Mouse (Mus musculus) regulatory T cell (primary cell): Measurements from ENCODE around the gene Apc2.

Experiments
- in situ Hi-C: fragments of 300-600 bp; cut with MboI, MseI; formaldehyde crosslinking; loops from one replicate; pipeline ENCODE4 v1.15.1; 2025; ENCODE audit warnings: high pct_unique_total_duplicates

Apc2 gene

GRCm38 (mm10) chr10:80294311-80294710 lies 1.5 kb upstream of the Apc2 start:
- in situ Hi-C loops, result no loop called here

GRCm38 (mm10) chr10:80294788-80295303 lies 931 bp upstream of the Apc2 start:
- in situ Hi-C loops, result no loop called here

GRCm38 (mm10) chr10:80296824-80297223 lies 1.0 kb downstream of the Apc2 start:
- in situ Hi-C loops, result no loop called here

- in situ Hi-C loops, result no loop called here
Measured at GRCm38 (mm10) chr10:80297526-80298133, 1.9 kb downstream of the Apc2 start.

- in situ Hi-C loops, result no loop called here
Measured at GRCm38 (mm10) chr10:80298571-80299281, 2.9 kb downstream of the Apc2 start.

GRCm38 (mm10) chr10:80299301-80299700 lies 3.5 kb downstream of the Apc2 start:
- in situ Hi-C loops, result no loop called here

GRCm38 (mm10) chr10:80299824-80300223 lies 4.0 kb downstream of the Apc2 start:
- in situ Hi-C loops, result no loop called here

GRCm38 (mm10) chr10:80300672-80301181 lies 5.0 kb downstream of the Apc2 start:
- in situ Hi-C loops, result no loop called here

GRCm38 (mm10) chr10:80301256-80302081 lies 5.7 kb downstream of the Apc2 start:
- in situ Hi-C loops, result no loop called here

- in situ Hi-C loops, result no loop called here
Measured at GRCm38 (mm10) chr10:80302082-80302355, 6.2 kb downstream of the Apc2 start.

- in situ Hi-C loops, result no loop called here
Measured at GRCm38 (mm10) chr10:80302471-80302881, 6.7 kb downstream of the Apc2 start.

- in situ Hi-C loops, result no loop called here
Measured at GRCm38 (mm10) chr10:80304458-80304857, 8.7 kb downstream of the Apc2 start.

GRCm38 (mm10) chr10:80304862-80305261 lies 9.1 kb downstream of the Apc2 start:
- in situ Hi-C loops, result no loop called here

GRCm38 (mm10) chr10:80311560-80311959 lies 15.8 kb downstream of the Apc2 start:
- in situ Hi-C loops, result no loop called here

GRCm38 (mm10) chr10:80312586-80313504 lies 17.1 kb downstream of the Apc2 start:
- in situ Hi-C loops, result no loop called here

- in situ Hi-C loops, result no loop called here
Measured at GRCm38 (mm10) chr10:80313627-80314201, 17.9 kb downstream of the Apc2 start.

GRCm38 (mm10) chr10:80314494-80315001 lies 18.8 kb downstream of the Apc2 start:
- in situ Hi-C loops, result no loop called here

GRCm38 (mm10) chr10:80315315-80315714 lies 19.5 kb downstream of the Apc2 start:
- in situ Hi-C loops, result no loop called here

- in situ Hi-C loops, result no loop called here
Measured at GRCm38 (mm10) chr10:80316359-80316781, 20.6 kb downstream of the Apc2 start.

GRCm38 (mm10) chr10:80317011-80317410 lies 21.2 kb downstream of the Apc2 start:
- in situ Hi-C loops, result no loop called here

- in situ Hi-C loops, result no loop called here
Measured at GRCm38 (mm10) chr10:80320340-80320760, 24.6 kb downstream of the Apc2 start, which contains the start of gene 2310011J03Rik. 2310011J03Rik (minus strand) TSS chr10:80320537.
